Mouse (Mus musculus): Measurements from ENCODE around the gene Impdh2.

Impdh2 gene

DNA sequence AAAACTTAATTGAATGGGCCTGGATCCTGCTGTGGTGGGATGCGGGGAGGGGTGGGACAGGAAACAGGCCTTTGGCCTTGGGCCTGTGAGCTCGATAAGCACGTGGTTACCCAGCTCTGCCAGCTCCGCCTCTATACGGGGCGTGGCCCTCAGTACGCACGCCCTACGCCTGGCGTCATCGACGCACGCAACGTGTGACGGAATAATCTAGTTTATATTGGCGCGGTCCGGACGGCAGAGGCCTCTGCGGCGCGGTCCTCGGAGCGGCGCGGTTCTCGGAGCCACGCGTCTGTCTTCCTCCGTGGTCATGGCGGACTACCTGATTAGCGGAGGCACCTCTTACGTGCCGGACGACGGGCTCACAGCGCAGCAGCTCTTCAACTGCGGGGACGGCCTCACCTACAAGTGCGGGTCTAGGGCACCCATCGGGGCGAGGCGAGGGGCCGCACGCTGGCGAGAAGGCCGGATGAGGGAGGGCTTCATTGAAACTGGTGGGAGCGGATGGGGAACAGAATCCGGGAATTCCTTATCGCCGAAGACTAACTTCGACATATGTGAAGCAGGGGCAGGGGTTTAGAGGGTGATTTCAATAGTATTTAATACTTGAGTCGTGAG, at the start of gene Impdh2:
Gene Impdh2 (plus strand): TSS at position 60 of the 615 bp plus-strand sequence.
- peak; percentile 94 for DNase-seq

GRCm38 (mm10) chr9:108516380-108517251, 43.5 kb upstream of the Impdh2 start, which contains the start of gene Qrich1:
TSS of gene Qrich1 (plus strand) at chr9:108516806.
- DNase-seq, result peak; percentile 97

DNA sequence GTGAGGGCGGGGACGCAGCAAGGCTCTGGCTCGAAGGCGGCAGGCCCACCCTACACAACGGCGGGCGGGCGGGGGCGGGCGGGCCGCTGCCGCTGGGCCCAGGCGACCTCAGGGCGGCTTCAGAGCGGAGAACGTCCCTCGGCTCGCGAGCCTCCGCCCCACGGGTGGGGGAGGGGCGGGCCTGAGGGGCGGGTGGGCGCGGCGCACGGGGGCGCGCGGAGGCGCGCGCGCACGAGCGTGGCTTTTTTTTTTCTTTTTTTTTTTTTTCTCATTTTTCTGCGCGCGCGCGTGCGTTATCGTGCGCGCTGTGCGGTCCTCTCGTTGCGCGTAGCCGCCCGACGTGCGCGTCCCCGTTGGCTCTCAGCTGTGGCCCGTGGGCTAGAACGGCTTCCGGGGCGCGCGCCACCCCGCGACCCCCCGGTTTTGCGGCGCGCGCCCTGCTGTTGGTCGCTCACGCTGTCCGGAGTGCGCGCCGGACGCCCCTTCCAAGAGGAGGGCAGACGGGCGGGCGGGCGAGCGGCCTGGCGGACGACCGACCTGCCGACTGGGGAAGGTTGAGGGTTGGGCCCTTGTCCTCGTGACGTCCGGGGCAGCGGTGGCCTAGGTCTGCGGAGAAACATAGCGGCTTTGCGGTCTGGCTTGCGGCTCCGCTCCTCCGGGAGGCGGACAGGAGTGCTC, 42.7 kb upstream of the Impdh2 start:
- DNase-seq, result peak; percentile 87

DNA sequence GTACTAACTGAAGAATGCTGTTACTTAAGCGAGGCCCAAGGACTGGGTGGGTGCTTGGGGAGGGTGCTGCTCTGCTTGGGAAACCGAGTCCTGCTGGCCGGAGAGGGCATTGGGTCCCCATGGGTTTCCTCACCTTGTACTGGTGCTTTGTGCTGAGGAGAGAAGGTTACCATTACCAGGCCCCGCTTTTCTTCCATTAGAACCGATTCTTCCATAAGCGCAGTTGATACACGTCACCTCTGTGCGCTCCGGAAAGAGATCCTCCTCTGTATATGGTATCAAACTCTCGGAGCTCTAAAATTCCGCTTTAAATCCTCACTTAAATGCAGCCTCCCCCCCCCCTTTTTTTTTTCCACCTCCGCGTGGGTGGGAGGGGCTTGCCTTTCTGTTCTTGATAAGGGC, 42.2 kb upstream of the Impdh2 start:
- no peak for DNase-seq

GRCm38 (mm10) chr9:108521604-108522003, 38.5 kb upstream of the Impdh2 start:
- no peak for DNase-seq

GRCm38 (mm10) chr9:108523341-108523740, 36.7 kb upstream of the Impdh2 start:
- no peak for DNase-seq

DNA sequence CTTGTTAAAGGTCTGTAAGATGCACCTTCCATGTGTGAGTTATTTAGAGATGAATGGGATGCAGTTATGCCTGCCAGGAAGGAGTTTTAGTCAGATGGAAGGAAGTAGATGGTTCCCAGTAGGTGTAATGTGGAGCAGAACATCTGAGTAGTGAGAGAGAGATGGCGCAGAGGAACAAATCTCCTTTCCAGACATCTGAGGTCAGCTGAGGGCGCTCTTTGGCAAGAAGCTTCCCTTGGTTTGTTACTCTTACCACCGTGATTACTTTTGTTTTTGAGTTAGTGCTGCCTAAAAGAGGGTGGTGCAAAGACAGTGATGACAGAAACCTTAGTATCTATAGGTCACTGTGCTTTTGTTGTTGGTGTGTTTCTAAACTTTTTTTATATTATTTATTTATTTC, 34.7 kb upstream of the Impdh2 start:
- DNase-seq, result no peak

GRCm38 (mm10) chr9:108530954-108531353, 29.1 kb upstream of the Impdh2 start:
- no peak for DNase-seq

GRCm38 (mm10) chr9:108531496-108531895, 28.6 kb upstream of the Impdh2 start:
- DNase-seq, result no peak

- no peak for DNase-seq
Measured at GRCm38 (mm10) chr9:108540846-108541245, 19.2 kb upstream of the Impdh2 start.

GRCm38 (mm10) chr9:108545986-108546385, 14.1 kb upstream of the Impdh2 start:
- DNase-seq, result no peak

GRCm38 (mm10) chr9:108546875-108547274, 13.2 kb upstream of the Impdh2 start:
- no peak for DNase-seq

- no peak for DNase-seq
Measured at GRCm38 (mm10) chr9:108559169-108559568, 917 bp upstream of the Impdh2 start.

GRCm38 (mm10) chr9:108563671-108564070, 3.6 kb downstream of the Impdh2 start:
- no peak for DNase-seq

DNA sequence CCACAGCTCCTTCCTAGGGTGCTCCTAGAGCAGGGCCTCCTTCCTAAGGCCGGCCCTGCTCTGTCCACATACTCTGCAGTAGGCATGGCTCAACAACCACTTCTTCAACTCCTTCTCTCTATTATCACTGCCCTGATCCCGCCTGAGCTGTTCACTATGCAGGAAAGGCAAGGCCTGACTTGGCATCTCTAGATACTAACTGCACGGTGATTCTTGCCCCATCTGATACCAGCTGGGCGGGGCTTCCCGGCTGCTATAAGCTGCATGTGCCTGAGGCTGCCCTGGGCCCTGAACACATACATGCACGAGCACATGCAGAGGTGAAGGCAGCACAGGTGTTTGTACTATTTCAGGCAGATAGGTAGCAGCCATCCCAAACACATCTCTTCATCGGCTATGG, 4.0 kb downstream of the Impdh2 start:
- DNase-seq, result no peak

DNA sequence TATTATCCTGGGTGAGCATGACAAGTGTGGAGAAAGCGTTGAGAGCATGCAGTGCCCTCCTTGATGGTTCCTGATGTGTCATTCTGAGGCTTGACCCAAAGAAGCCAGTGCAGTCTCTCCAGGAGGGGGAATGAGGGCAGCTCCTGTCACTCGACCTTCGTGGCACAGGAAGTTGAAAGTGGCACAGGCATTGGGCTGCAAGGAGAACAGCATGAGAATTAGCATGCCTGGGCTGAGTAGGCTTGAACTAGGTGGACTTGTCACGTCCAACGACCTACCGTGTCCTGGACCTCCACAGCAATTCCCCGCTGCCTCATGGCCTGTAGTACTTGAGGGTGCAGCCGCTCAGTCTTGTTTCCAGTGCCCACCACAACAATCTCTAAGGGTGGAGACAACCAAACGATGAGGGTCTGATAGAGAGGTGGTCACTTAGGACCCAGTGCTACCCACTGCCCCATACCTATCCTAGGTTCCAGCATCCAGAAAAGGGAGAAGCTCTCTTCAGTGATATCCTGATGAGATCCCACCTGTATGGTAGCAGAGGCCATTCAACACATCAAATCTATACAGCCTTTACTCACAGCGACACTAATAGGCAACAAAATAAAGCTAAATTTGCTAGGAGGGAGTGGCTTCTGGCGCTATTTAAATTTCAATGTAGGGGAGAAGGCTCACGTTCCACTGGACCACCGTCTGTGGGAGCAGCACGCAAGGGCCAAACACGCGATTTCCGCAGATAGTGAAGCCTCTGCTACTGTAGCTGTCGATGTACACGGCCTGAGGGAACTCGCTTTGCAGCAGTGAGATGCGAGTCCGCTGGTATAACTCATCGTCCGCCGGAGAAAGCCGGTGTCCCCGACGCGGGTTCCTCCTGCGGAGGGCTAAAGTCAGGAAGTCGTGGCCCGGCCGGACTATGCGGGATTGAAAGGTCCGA, 6.1 kb downstream of the Impdh2 start:
- no peak for DNase-seq

- DNase-seq, result peak; percentile 98
Measured at GRCm38 (mm10) chr9:108566815-108567776, 7.0 kb downstream of the Impdh2 start, which contains the start of gene Ndufaf3. TSS of gene Ndufaf3 (minus strand) at chr9:108567434.

DNA sequence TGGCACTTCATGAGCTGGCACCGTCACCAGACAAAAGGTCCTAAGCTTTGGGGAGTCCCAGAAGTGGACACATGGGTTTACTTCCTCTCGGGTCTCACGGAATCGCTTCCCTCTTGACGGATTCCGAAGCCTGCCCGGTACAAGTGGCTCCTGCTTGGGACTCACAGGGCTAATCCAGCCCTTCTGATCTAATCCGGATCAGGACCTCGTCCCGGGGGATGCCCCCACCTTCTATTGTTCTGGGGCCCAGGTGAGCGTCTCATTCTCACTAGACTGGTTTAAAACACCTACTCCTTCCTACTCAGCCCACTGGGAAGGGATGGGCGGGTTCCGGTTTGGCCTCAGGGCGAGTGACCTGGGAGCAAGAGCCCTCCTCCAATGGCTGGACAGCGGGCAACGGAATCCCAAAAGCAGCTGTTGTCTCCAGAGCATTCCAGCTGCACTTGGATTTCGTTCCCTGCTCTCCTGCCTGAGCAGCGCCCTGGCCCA, 7.9 kb downstream of the Impdh2 start:
- DNase-seq, result no peak

- DNase-seq, result peak; percentile 36
Measured at GRCm38 (mm10) chr9:108568511-108568921, 8.4 kb downstream of the Impdh2 start.

DNA sequence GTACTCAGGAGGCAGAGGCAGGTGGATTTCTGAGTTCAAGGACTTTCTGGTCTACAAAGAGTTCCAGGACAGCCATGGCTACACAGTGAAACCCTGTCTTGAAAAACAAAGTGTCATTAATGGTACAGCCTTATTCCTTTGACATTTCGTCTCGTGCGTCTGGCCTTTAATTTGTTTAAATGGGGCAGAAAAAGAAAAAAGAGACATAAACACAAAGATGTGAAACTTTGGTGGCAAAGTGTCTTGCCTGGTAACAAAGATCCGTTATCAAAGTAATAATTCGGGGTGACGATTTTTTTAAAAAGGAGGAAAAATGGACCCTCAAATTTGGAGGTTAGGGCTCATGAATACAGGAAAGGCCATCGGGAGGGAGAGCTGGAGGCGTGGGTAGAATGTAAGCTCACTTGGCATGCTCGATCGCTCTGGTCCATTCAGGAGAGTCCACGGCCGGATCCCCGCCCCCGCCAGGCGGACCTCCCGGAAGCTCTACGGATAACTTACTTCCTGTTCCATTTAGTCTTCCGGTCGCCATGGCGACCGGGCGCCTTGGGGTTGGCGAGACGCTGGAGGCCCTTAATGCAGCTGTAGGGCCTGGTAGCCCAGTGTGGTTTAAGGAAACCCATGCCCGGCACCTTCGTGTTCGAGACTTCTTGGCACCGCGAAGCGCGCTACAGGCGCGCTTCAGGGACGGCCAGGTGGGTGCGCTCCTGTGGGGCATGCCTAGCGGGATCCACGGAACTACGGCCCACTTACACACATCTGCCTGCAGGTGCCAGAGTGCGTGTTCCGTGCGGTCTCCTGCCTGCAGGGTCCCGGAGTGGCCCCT, 9.5 kb downstream of the Impdh2 start, which contains the start of gene Dalrd3:
Gene Dalrd3 (plus strand): TSS at position 506 of the 826 bp plus-strand sequence.
- DNase-seq, result peak; percentile 84

All from thymus, postnatal 25 days (tissue).